Mouse (Mus musculus) hindbrain, embryonic 15.5 days (tissue): ENCODE measurements around the gene Brd3os. TPM values are rescaled to one million over a fixed set of nuclear protein-coding genes. Genes with fewer than 3 reads are reported as not detected.

Experiments used
- microRNA-seq: library from miRNA; unstranded; fragments of <30 nt; microRNA quantifications from one replicate; pipeline ENCODE4, GENCODE M21; 2016
- polyA plus RNA-seq: library from polyadenylated mRNA; unstranded; fragments of >200 nt; fragmentation: Nextera tagmentation; extraction: Ambion mirVana; gene quantifications from 2 replicates; pipeline ENCODE4 v1.2.1, GENCODE M21; 2015

Brd3os gene
- polyA plus RNA-seq, 1 experiment from 2014 or later, result 44.6 TPM

Small RNAs within 50 kb of the gene (microRNA-seq; reads per million reads assigned to microRNA genes)
- gene Gm24049 (not detected), gene Mir7578 (not detected)

Other genes starting within 250 kb of the Brd3os start
- 7.5 and 8.6 TPM in 2 replicates for gene Sardh, start 194.0 kb upstream of the Brd3os start, polyA plus RNA-seq
- gene Vav2, start 15.3 kb upstream of the Brd3os start, polyA plus RNA-seq, result 14.3 and 15.6 TPM in 2 replicates
- 109 and 132 TPM in 2 replicates for gene Brd3, start 65.3 kb downstream of the Brd3os start, polyA plus RNA-seq
- 44.2 and 45.9 TPM in 2 replicates for gene Wdr5, start 72.8 kb downstream of the Brd3os start, polyA plus RNA-seq
- 4.7 and 4.9 TPM in 2 replicates for gene Rxra, start 234.1 kb downstream of the Brd3os start, polyA plus RNA-seq